Mouse (Mus musculus) A20 (cell line): Measurements from ENCODE around the gene Eef2.
A peak's percentile ranks its signal among the peaks of the same experiment; 100 is the strongest.
"Not testable (repeated sequence)": the region's sequence is repeated elsewhere in the genome, so short reads cannot be mapped to it uniquely, and the experiment has no call there.

Experiments used
- DNase-seq: peaks from one replicate; pipeline ENCODE4 v3.0.0-alpha.2; 2011; ENCODE audit warnings: low read depth, low spot score

Gene Eef2

GRCm38 (mm10) chr10:81146296-81146695 is 30.1 kb upstream of the Eef2 start:
- no peak for DNase-seq

- no peak for DNase-seq
Observed at GRCm38 (mm10) chr10:81151261-81151660, 25.2 kb upstream of the Eef2 start.

- DNase-seq = no peak
Observed at GRCm38 (mm10) chr10:81152609-81153008, 23.8 kb upstream of the Eef2 start.

- DNase-seq = no peak
Observed at GRCm38 (mm10) chr10:81154313-81154712, 22.1 kb upstream of the Eef2 start.

GRCm38 (mm10) chr10:81154736-81155135 is 21.7 kb upstream of the Eef2 start:
- no peak for DNase-seq

- peak; percentile 33 for DNase-seq
Observed at GRCm38 (mm10) chr10:81161602-81162317, 14.7 kb upstream of the Eef2 start.

- peak; percentile 42 for DNase-seq
Observed at GRCm38 (mm10) chr10:81162318-81162652, 14.1 kb upstream of the Eef2 start.

- no peak for DNase-seq
Observed at GRCm38 (mm10) chr10:81165118-81165517, 11.3 kb upstream of the Eef2 start.

GRCm38 (mm10) chr10:81167200-81168086 is 9.0 kb upstream of the Eef2 start, which contains the start of gene Pias4:
Pias4 (minus strand) TSS chr10:81167923.
- peak; percentile 100 for DNase-seq

- DNase-seq = no peak
Observed at GRCm38 (mm10) chr10:81168087-81168431, 8.4 kb upstream of the Eef2 start.

- peak; percentile 97 for DNase-seq
Observed at GRCm38 (mm10) chr10:81168521-81169244, 7.7 kb upstream of the Eef2 start.

GRCm38 (mm10) chr10:81169411-81169900 is 7.0 kb upstream of the Eef2 start:
- DNase-seq = peak; percentile 92

- DNase-seq = peak; percentile 91
Observed at GRCm38 (mm10) chr10:81173132-81173531, 3.3 kb upstream of the Eef2 start.

- DNase-seq = peak; percentile 92
Observed at GRCm38 (mm10) chr10:81174617-81175344, 1.6 kb upstream of the Eef2 start.

- not testable (repeated sequence) for DNase-seq
Observed at GRCm38 (mm10) chr10:81175345-81175701, 1.1 kb upstream of the Eef2 start.

GRCm38 (mm10) chr10:81175936-81176465 is 430 bp upstream of the Eef2 start:
- no peak for DNase-seq

- DNase-seq = peak; percentile 43
Observed at GRCm38 (mm10) chr10:81177491-81177925, 1.1 kb downstream of the Eef2 start.

- no peak for DNase-seq
Observed at GRCm38 (mm10) chr10:81177958-81178712, 1.7 kb downstream of the Eef2 start.

- DNase-seq = no peak
Observed at GRCm38 (mm10) chr10:81178927-81179326, 2.5 kb downstream of the Eef2 start.
